Mouse (Mus musculus) large intestine, adult 2 months (tissue): ENCODE measurements at regions not wholly inside any gene's neighbourhood (a gene's known extent, or its start where the extent isn't known, plus 50 kb on each side); places are given as distances from the start of the nearest gene placed in this dataset.

Experiments used
- DNase-seq: peaks from one replicate; pipeline ENCODE4 v3.0.0-alpha.2; 2012; ENCODE audit warnings: low read depth, low spot score
- WGBS: fragments of 180-500 bp; shearing (Covaris S2); methylation state at CpG from one replicate; pipeline ENCODE4 v1.1.7; 2018; 5-methylcytosine and 5-hydroxymethylcytosine counted together

DNA sequence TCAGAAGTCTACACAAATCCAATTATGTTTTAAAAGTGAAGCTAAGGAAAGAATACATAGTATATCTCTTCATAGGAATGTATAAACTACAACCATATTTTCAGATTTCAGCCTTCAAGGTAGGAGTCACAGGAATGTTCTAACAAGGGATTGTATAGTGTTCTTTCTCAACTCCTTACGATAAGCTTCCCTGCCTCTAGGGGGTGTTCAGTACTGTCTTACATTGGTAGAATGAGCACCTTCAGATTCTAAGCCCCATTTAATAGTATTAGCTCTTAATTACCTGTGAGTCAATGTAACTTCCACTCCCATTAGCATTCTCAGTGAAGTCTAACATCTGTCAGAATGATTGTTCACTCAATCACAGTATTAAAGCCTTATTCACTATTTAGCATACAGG lies 481.5 kb upstream of the Mpdz start:
- 95% methylated on average over 1 of the region's 1 CpGs for WGBS
- no peak for DNase-seq

DNA sequence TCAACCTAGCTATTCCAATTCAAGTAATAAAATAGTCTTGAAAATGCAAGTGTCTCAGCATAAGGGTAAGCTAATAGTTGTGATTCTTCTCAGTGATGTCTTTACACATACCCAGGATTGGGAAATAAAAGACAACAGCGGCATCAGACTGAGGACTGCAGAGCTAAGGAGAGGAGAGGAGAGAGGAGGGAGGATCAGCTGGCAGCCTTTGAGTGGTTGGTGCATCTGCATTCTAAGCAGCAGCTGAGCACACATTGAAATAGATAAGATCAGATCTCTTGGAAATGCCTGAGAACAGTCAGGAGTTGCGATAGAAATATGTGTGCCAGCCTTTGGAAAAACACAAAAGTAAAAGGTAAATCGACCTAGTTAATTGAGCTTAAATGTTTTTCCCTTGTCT lies 480.3 kb upstream of the Mpdz start:
- DNase-seq: no peak
- WGBS: 52% methylated on average over 3 of the region's 3 CpGs

GRCm38 (mm10) chr4:81914971-81915370 lies 472.4 kb upstream of the Mpdz start:
- 87% methylated on average over 2 of the region's 2 CpGs for WGBS
- DNase-seq: no peak

DNA sequence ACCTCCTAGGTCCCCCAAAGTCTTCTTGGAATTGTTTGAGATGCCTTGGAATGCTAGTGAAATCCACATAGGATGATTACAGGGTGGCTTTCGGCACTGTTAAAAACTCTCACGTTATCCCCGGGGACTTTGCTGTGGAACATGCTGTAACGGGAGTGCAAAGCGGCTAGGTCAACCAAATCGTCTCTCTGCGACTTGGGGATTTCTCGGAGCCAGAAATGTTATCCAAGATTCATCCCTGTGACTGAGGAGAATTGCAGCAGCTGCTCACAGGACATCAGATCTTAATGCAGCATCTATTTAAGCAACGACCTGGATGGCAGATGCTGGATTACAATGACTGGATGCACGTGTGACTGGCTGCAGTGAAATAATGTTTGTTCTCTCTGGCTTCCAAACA lies 470.7 kb upstream of the Mpdz start:
- 77% methylated on average over 10 of the region's 10 CpGs for WGBS
- DNase-seq: no peak

- 51% methylated on average over 1 of the region's 1 CpGs for WGBS
- no peak for DNase-seq
These were observed 470.0 kb upstream of the Mpdz start for GRCm38 (mm10) chr4:81912653-81913052.

- 61% methylated on average over 5 of the region's 5 CpGs for WGBS
- no peak for DNase-seq
These were observed 457.4 kb upstream of the Mpdz start for GRCm38 (mm10) chr4:81899961-81900540.

DNA sequence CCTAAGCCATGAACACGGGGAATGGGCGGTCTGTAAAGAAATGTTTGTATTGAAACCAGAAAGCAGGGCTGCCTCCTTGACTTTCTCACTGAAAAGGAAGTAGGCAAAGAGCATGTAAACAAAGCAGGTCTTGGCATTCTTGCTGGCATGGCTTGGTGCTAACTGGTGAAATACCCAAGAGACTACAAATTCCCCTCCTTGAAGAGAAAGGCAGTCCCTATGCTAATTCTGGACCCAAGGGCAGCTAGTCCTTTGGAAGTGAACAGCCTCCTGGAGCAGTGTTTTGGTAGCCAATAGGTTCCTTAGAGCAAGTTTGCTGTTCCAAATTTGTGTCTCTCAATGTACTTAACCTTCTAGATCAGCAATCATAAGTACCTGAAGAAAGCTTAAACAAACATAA lies 456.0 kb upstream of the Mpdz start:
- DNase-seq: no peak
- WGBS: 63% methylated on average over 2 of the region's 2 CpGs

GRCm38 (mm10) chr4:81897451-81897850 lies 454.8 kb upstream of the Mpdz start:
- WGBS: 77% methylated on average over 5 of the region's 5 CpGs

DNA sequence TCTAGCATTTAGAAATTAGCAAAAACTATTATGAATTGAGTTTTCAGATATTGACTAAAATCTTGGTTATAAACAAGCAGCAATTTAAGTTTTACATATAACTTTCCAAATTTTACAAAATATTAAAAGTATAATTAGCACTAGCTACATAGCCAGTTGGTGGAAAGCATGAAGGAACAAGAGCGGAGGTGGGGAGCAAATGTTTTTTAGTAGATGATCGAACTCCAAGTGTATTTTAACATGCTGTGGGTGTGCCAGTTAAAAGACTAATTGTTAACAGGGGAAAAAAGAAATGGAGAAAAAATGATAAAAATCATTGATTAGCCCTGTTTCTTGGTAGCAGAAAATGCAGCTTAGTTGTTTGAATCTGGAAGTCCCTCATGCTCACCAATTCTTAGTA lies 426.3 kb upstream of the Mpdz start:
- no peak for DNase-seq
- 93% methylated on average over 2 of the region's 2 CpGs for WGBS

More at GRCm38 (mm10) chr4:81897451-81897850, 454.8 kb upstream of the Mpdz start:
- DNase-seq: no peak

DNA sequence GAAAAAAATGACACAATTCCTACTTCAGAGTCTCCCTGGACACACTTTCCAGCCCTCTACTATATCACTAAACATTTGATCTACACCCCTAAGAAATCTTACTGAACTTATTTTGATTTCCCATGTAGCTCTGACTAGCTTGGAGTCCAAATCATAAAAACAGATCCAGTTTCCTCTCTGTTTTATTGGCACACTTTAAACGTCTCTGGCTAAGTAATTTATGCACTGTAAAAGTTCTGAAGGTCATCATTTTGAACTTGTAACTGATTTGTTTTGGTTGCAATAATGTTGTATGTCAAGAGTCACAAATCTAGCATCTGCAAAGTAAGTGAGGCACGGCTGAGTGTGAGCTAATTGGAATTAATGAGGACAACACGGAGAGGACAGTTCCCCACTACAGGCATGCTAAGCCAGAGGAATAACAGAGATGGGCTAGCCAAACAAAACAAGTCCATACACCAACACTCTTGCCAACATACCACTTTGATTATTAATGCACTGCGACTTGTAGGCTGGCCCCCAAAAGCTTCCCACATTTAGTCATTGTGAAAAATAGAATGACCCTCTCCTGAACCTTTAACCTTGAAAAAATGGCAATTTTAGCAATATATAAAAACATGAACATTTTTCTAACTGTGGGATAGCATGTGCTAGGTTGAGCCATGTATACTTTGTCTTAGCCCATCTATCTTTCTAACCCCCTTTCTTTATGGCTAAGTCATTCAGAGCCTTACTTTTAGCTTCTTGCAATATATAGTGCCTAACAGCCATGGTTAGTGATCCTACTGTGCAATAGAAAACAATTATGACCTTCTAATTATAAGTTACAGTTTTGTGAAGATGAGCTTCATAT lies 399.3 kb upstream of the Mpdz start:
- 38% methylated on average over 4 of the region's 4 CpGs for WGBS
- DNase-seq: no peak

DNA sequence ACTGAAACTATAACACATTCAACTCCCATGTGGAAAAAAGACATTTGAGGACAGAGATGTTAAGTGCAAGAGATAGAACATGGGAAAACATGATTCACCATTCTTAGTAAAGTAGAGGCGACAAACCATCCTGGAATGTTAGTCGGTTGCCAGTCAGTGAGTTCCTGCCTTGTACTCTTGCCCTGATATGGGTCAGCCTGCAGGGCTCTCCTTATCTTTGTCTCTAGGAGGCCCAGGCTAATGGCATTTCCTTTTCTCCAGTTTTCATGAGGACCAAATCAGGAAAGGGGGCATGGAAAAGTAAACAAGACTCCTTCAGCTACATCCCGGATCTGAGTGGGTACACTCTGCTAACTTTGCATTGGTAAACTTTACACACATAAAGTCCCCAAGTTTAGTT lies 387.4 kb upstream of the Mpdz start:
- 48% methylated on average over 3 of the region's 3 CpGs for WGBS
- DNase-seq: no peak

GRCm38 (mm10) chr4:81827453-81827852 lies 384.8 kb upstream of the Mpdz start:
- WGBS: 71% methylated on average over 4 of the region's 4 CpGs

DNA sequence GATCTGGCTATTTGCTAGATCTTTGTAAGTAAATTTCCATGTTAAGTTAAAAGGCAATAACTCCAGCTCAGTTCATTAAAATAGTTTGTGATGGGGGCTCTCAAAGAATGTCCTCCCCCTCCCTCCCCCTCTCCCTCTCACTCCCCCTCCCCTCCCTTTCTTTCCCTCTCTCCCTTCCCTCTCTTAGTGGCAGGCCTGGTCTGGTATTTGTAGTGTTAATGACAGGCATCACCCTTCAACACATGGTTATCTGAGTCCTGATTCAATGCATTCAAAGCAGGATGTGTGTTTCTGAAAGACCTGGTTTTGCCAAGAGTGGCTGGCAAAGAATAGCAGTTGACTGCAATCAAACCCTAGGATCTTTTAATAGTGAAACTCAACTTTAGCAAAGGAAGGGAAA lies 383.4 kb upstream of the Mpdz start:
- DNase-seq: no peak

More at GRCm38 (mm10) chr4:81827453-81827852, 384.8 kb upstream of the Mpdz start:
- DNase-seq: no peak

DNA sequence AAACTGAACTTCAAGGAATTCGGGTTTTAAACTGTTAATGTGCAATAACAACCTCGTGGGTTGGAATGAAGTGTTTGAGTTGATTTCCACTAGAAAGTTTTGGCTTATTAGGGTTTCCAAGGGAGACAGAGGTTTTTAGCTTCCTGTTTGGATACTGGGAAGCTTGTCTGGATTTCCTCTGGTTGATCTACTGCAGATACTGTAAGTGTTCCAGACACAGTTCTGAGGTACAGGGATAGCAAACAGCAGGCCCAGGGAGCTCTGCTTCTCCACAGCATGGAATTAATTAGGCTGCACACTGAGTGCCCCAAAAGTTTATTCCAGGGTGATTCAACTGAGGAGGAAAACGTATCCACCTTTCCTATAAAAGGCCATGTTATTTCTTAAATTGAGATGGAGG lies 381.0 kb upstream of the Mpdz start:
- DNase-seq: no peak
- 45% methylated on average over 3 of the region's 3 CpGs for WGBS

DNA sequence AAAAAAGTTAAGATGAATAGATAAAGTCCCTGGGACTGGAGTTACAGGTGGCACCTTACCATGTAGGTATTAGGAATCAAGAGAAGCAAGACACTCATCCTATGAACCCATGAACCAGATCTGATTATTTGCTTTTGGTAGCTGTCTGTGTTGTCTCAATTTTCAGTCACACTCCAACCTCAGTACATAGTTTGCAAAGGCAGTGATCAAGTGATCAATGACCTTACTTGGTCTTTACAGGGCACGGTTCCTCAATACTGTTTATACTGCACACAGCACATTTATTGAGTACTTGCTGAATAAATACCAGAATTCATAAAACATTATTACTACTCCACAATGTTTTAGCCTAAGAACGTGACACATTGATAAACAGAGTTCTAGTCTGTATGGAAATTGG lies 346.7 kb upstream of the Mpdz start:
- WGBS: 34% methylated on average over 2 of the region's 2 CpGs

DNA sequence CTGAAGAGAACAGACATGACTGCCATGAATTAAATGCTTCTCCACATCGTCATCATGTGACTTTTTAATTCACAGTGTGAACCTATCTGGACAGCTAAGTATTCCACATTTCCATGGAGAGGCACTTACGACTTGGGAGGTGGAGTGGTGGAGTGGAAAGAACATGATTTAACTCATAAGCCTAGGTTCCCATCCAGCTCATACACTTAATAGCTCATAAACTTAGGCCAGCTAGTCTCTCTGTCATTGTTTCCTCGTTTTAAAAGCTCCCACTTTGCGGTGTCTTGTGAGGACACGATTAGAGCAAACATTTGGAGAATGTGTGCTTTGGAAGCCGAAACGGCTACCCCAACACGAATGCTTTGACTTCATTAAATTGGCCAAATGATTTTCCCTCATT lies 346.0 kb upstream of the Mpdz start:
- 47% methylated on average over 8 of the region's 8 CpGs for WGBS
- no peak for DNase-seq

More for the DNA sequence above, 346.7 kb upstream of the Mpdz start:
- no peak for DNase-seq

DNA sequence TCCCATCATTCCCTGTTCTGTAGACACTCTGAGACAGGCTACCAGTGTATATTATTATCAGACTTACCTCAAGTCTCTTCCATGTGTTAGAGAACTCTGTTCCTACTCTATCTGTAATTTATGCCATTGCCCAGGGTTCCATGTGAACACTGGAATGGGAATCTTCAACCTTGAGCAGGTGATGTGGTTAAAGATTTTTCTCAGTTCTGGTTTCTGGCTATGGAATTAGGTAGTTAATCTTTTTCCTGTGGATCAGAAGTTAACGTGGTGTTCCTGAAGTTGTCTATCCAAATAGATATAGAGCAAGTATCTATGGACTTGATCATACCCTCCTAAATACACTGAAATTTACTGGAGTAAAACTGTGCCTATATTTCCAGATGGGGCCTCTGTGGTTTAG lies 339.4 kb upstream of the Mpdz start:
- WGBS: 73% methylated on average over 1 of the region's 1 CpGs
- DNase-seq: no peak

- WGBS: 89% methylated on average over 5 of the region's 5 CpGs
- DNase-seq: no peak
These were observed 324.1 kb upstream of the Mpdz start for GRCm38 (mm10) chr4:81766705-81767104.

- 19% methylated on average over 11 of the region's 11 CpGs for WGBS
- no peak for DNase-seq
These were observed 321.6 kb upstream of the Mpdz start for GRCm38 (mm10) chr4:81764026-81764867.

- no peak for DNase-seq
- 17% methylated on average over 10 of the region's 10 CpGs for WGBS
These were observed 320.9 kb upstream of the Mpdz start for GRCm38 (mm10) chr4:81763311-81764025.
